Mouse (Mus musculus) adrenal gland, adult 2 months (tissue): ENCODE measurements at regions not wholly inside any gene's neighbourhood (a gene's known extent, or its start where the extent isn't known, plus 50 kb on each side); places are given as distances from the start of the nearest gene placed in this dataset.

Experiments
- DNase-seq: peaks from one replicate; pipeline ENCODE4 v3.0.0; 2021

GRCm38 (mm10) chr10:29921658-29922057 is 278.7 kb downstream of the Cenpw start:
- DNase-seq: no peak

GRCm38 (mm10) chr10:29897780-29898363 is 302.5 kb downstream of the Cenpw start:
- peak; percentile 15 for DNase-seq

- no peak for DNase-seq
Observed at GRCm38 (mm10) chr10:29864566-29864965, 328.9 kb upstream of the Rspo3 start.

GRCm38 (mm10) chr10:29855749-29856313 is 320.2 kb upstream of the Rspo3 start:
- no peak for DNase-seq

GRCm38 (mm10) chr10:29852516-29852915 is 316.8 kb upstream of the Rspo3 start:
- no peak for DNase-seq

- DNase-seq: no peak
Observed at GRCm38 (mm10) chr10:29824939-29825658, 289.4 kb upstream of the Rspo3 start.

GRCm38 (mm10) chr10:29824413-29824812 is 288.7 kb upstream of the Rspo3 start:
- no peak for DNase-seq

GRCm38 (mm10) chr10:29823177-29823576 is 287.5 kb upstream of the Rspo3 start:
- no peak for DNase-seq

GRCm38 (mm10) chr10:29803915-29804545 is 268.4 kb upstream of the Rspo3 start:
- peak; percentile 23 for DNase-seq

- DNase-seq: no peak
Observed at GRCm38 (mm10) chr10:29802637-29803036, 267.0 kb upstream of the Rspo3 start.

GRCm38 (mm10) chr10:29794663-29795062 is 259.0 kb upstream of the Rspo3 start:
- DNase-seq: no peak

- DNase-seq: no peak
Observed at GRCm38 (mm10) chr10:29786220-29786810, 250.6 kb upstream of the Rspo3 start.

- no peak for DNase-seq
Observed at GRCm38 (mm10) chr10:29736677-29737076, 201.0 kb upstream of the Rspo3 start.

GRCm38 (mm10) chr10:29725319-29725718 is 189.7 kb upstream of the Rspo3 start:
- no peak for DNase-seq

- no peak for DNase-seq
Observed at GRCm38 (mm10) chr10:29710967-29711366, 175.3 kb upstream of the Rspo3 start.

GRCm38 (mm10) chr10:29708653-29709052 is 173.0 kb upstream of the Rspo3 start:
- DNase-seq: no peak

- no peak for DNase-seq
Observed at GRCm38 (mm10) chr10:29693009-29693935, 157.6 kb upstream of the Rspo3 start.

GRCm38 (mm10) chr10:29689529-29689928 is 153.9 kb upstream of the Rspo3 start:
- no peak for DNase-seq

- no peak for DNase-seq
Observed at GRCm38 (mm10) chr10:29686982-29687381, 151.3 kb upstream of the Rspo3 start.

GRCm38 (mm10) chr10:29674377-29674776 is 138.7 kb upstream of the Rspo3 start:
- no peak for DNase-seq

- no peak for DNase-seq
Observed at GRCm38 (mm10) chr10:29661752-29662151, 126.1 kb upstream of the Rspo3 start.

GRCm38 (mm10) chr10:29640249-29640648 is 104.6 kb upstream of the Rspo3 start:
- DNase-seq: no peak
